Mouse (Mus musculus): Measurements from ENCODE around the gene Smyd5. TPM values are rescaled to one million over a fixed set of nuclear protein-coding genes. Genes with fewer than 3 reads are reported as not detected.
"Not testable (repeated sequence)": the region's sequence is repeated elsewhere in the genome, so short reads cannot be mapped to it uniquely, and the experiment has no call there.

Smyd5 gene
- total RNA-seq, 4 experiments from 2014 or later = 53.0 to 58.7 (median 54.3) TPM

DNA sequence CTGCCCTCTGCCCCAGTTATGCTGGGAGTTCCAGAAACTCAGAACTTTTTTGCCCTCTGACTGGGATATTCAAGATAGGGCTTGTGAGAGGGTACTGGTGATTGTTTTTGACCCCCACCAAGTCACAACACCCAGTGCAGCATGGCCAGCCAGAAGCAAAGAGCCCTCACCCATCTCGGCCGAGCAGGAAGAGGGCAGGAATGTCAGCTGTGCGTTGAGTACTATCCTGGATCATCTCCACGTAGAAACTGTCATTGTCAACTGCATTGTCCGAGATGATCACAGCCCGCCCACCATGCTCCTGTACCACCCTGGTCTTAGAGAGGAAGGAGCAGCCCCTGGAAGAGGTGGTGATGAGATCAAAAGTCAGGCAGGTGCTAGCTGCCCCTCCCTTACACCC lies 15.6 kb downstream of the Smyd5 start:
- DNase-seq (ENCODE audit: low spot score in 2 of 2) = no peak

DNA sequence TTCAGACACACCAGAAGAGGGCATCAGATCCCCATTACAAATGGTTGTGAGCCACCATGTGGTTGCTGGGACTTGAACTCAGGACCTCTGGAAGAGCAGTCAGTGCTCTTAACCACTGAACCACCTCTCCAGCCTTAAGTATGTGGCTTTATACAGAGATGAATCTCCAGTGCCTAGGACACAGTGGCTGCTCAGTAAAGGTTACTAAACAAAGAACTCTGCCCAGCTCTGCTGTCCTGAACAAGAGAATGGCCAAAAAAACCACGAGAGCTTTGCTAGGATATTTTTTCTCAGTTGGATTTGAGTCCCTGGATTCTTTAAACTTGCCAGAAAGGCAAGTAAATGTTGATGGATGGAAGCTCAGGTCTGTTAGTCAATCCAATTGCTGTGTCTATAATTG lies 18.4 kb downstream of the Smyd5 start:
- DNase-seq (ENCODE audit: low spot score in 2 of 2) = not testable (repeated sequence)

DNA sequence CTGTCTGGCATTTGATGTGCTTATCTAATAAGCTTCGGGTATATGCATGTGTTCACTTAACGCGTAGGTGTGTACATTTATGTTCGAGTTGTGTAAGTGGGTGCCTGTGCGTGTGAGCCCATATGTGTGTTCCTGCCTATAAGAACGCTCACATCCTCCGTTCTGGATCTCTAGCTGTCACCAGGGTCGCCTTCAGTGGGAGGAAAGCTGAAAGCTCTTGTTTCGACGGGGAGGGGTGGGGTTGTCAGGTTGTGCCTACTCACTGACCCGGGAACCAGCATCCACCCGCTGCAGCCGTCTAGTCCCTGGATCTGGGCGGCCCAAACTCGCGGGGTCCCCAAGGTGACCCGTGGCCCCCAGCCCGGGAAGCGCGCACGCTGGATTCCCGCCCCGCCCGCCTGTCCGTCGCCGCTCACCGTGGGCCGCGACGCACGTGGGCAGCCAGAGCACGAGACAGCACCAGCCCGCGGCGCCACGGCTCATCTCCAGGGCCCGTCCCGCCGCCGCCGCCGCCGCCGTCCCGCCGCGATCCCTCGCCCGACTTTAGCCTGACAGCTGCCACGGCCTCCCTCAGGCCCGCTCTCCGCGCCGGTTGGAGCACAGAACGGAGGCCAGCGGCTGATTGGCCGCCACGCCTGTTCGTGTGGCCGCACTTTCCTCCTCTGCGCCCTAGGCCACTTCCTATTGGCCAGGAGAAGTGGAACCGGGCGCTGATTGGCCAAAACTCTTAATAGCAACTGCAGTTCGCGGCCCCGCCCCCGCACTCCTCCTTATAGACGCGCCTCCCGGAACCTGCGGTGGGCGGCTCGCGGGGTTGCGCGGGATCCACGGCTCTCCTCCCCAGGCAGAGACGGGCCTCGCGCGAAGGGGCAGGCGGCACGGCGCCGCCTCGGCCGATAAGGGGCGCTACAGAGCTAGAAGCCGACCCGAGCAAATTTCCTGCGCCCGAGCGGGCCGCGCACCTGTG lies 19.2 kb downstream of the Smyd5 start, which contains the start of gene Cct7:
Gene Cct7 (plus strand): TSS at position 818 of the 967 bp plus-strand sequence.
- peak; percentile 97 to 100 for DNase-seq (ENCODE audit: low spot score in 2 of 2)

DNA sequence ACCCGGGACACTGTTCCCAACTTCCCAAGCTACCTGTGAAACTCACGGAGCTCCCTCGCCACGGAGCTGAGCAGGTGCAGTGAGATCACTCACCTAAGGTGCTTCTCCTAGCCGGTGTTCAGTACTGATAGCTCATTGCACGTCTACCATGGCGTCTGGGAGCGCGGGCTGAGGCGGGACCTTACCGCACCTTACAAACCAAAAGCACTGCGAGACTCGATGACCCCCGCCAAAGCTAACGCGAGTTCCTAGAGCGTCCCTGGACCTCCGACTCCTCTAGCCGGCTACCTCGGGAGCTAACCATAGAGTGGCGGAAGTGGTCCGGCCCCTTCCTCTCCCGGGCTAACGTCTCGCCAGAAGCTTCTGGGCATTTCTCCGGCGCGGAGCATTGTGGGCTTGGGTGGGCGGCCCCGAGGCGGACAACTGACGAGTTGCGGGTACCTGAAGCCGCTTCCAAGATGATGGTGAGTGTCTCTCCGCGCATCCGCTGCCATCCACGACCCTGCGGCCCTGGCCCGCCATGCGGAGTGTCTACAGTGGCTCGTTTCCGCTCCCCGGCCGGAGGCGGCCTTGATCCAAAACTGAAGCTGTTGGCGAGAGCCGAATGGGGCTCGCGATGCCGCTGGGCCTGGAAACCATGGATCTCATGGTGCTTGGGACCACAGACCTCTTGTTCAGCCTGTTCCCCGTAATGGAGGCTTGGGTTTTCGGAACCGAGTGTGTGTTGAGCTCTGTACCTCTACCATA lies 20.0 kb downstream of the Smyd5 start, which contains the start of gene Pradc1:
Gene Pradc1 (minus strand): TSS at position 307 of the 747 bp plus-strand sequence.
- peak; percentile 91 to 98 for DNase-seq (ENCODE audit: low spot score in 2 of 2)

DNA sequence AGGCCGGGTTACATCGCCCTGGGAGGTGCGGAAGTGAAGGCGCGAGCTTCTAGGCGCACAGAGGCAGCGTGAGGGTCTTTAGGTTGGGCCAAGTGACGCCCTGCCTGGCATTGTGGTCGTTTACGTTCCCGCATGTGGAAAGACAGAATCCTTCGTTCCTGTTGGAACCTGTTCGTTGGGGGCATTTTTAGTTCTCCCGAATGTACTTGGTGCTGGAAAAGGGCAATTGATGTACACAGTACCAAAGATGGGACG lies 20.5 kb downstream of the Smyd5 start:
- no peak for DNase-seq (ENCODE audit: low spot score in 2 of 2)

DNA sequence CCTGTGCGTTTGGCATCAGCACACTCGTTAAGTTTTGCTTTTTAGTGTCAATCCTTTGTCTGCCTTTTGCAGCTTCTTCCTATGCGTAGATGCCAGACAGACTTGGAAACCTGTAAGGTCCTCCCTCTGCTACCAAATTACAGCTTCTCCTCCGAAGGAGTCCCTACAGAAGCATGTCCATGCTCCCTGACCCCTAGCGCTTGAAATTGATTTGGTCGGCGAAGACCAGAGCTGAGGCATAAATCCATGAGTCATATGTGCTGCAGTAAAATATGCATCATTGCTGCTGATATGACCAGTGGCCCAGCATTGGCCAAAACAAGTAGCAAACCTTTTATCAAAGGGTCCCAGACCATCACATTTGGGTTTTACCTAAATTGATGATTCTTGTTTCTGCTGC lies 21.0 kb downstream of the Smyd5 start:
- DNase-seq (ENCODE audit: low spot score in 2 of 2) = no peak

DNA sequence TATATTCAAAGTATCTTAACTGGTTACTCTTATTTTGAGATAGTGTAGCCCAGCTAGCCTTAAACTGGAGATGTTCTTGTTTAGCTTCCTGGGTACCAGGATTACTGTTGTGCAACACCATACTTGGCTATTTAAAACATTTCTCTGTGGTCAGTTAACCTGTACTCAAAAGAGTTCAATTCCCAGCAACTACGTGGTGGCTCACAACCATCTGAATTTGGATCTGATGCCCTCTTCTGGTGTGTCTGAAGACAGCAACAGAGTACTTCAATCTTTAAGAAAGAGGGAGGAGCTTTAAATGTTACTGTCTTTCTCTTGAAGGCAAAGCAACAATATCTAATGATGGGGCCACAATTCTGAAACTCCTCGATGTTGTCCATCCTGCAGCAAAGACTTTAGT lies 27.8 kb downstream of the Smyd5 start:
- DNase-seq (ENCODE audit: low spot score in 2 of 2) = no peak

DNA sequence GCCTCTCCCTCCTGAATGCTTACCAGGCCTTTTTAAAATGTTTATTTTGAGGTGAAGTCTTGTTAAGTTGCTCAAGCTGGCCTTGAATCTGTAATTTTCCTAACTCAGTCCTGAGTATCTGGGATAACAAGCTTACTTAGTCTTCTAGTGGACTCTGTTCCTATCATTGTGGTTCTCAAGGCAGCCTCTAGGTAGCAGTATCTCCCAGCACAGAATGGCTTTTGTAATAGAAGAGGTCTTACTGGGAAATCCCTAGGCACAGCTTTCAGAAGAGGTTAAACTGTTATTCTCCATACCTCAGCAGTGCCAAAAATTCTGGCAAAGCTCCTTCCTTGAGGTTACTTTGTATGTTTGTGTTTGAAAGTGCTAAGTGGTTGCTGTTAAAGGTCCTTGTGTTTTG lies 33.6 kb downstream of the Smyd5 start:
- DNase-seq (ENCODE audit: low spot score in 2 of 2) = no peak

DNA sequence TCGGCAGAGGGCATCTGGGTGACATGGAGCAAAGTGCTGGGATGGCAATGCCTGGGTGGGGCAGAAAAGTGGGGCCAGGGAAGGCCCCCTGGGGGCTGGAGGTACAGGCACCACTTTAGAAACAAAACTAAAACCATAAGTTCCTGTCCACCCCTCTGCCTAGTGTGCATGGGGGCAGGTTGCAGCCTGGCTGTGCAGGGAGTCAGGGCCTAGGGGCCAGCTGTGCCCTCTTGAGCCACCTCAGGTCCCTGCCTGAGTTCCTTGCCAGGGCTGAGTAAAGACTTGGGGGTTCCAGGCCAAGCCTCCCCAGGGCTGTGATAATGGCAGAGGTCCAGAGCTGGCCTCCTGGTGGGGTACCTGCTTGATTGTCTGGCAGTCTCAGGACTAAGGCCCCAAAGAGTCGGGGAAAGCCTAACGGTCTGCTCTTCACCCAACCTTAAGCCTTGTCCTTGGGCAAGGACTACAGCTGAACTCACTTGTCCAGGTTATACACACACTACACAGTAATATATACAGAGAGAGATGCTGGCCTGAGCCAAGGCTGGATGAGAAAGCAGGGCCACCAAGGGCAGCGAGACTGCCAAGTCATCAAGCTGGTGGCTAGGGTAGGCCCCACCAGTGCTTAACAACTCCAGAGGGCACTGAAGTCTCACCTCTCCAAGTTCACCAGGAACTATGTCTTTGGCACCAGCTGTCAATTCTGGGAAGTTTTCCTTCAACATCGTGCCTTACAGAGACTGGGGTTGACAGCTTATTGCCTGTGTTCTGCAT lies 38.1 kb downstream of the Smyd5 start:
- DNase-seq (ENCODE audit: low spot score in 2 of 2) = no peak

DNA sequence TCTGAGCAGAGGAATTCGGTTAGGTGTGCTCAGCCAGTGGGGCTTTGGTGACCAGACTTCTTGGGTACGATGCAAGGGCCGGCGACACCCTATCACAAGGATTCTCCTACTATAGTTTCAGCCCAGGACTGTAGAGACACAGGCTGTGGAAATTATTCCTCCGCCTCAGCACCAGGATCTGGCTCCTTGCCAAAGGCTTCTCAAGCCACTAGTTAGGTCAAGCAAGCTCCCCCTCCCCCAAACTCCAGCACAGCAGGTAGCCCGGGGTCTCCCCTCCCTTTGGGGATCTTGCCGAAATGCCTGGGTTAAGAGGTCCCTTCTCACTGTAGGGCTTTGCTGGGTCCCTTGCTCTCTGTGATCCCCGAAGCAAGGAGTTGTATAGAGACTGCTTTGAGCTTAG lies 40.2 kb downstream of the Smyd5 start:
- DNase-seq (ENCODE audit: low spot score in 2 of 2) = no peak

DNA sequence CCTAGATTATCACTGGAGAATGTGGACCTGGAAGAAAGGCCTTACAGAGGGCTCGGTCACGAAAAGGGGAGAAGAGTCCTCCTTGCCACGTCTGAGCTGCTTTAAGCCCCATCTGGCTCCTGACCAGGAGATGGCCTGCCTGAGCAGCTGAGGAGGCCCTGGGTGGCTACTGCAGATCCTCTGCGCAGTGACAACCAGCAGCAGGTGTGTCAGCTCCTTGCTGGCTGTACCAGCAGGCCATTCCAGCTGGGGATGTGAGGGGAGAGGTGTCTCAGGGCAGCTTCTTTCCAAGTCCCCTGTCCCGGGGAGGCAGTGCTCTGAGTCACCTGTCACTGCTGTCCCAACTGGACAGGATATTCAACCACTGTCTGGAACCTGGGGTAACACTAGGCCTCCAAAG lies 40.8 kb downstream of the Smyd5 start:
- no peak for DNase-seq (ENCODE audit: low spot score in 2 of 2)

DNA sequence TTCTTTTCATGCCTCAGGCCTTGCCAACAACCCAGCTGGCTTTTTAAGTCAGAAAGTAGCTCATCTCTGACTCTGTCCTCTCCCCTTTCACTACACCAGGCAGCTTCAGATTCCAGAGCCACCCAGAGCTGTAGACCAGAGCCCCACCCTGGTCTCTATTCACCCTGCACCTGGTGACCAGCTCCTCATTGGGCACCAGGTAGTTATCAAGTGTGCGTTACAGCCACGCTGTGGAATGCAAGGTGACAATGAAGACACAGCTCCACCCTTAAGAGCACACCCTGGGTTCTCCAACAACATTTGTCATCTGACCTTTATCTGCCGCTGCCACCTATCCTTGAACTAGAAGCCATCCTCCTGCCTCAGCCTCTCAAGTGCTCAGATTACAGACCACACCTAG lies 43.8 kb downstream of the Smyd5 start:
- DNase-seq (ENCODE audit: low spot score in 2 of 2) = no peak

DNA sequence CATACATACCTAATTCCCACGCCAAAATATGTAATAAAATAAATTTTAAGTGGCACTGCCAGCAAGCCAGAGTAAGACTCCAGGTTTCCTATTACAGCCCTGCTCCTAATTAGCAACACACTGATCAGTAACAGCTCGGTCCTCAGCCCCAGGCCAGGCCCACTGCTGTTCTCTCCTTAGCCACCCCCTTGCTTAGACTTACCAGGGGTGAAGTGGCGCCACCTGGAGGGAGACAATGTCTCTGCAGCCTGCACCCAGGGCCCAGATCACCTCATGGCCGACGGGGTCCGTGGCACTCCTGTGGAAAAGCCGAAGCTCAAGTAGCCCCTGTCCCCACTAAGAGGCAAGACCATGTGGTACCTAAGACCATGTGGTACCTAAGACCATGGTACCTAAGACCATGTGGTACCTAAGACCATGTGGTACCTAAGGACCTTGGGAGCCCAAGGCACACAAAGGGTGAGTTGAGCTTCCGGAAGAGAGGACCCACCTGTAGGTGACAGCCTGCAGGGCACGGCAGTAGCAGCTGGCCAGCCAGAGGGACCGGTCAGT lies 45.7 kb downstream of the Smyd5 start:
- no peak for DNase-seq (ENCODE audit: low spot score in 2 of 2)

DNA sequence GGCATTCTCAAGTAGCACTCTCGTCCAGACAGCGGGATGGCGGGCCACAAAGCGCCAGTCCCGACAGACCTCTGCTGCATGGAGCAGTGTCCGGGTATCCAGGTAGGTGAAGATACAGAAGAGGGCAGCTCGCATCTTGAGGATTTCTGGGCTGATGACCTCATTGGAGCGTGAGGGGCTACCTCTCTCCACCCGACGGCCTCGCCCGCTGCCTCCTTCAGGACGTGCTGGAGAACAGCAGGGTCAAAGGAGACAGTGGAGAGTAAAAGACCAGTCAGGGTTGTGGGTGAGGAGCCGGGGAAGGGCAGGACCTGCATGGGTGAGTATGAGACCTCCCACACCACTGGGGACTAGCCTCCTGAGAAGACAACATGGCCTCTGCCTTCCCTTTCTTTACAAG lies 46.6 kb downstream of the Smyd5 start:
- DNase-seq (ENCODE audit: low spot score in 2 of 2) = no peak

DNA sequence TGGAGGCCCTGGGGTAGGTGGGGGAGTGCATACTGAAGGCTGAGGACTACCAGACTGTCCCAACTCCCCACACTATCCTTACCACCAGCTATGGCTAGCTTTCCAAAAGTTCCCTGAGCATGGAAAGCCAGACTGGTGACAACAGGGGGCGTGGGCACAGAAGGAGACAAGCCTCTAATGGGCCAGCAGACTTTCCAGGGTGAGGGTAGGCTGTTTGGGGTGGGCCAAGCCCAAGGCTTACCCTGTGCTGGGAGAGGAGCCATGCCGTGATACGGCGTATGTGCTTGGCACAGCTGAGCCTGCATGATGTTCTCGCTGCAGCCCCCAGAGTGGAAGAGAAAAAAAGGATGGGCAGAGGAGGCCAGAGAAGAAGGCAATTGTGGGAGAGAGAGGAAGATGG lies 48.2 kb downstream of the Smyd5 start:
- DNase-seq (ENCODE audit: low spot score in 2 of 2) = no peak

DNA sequence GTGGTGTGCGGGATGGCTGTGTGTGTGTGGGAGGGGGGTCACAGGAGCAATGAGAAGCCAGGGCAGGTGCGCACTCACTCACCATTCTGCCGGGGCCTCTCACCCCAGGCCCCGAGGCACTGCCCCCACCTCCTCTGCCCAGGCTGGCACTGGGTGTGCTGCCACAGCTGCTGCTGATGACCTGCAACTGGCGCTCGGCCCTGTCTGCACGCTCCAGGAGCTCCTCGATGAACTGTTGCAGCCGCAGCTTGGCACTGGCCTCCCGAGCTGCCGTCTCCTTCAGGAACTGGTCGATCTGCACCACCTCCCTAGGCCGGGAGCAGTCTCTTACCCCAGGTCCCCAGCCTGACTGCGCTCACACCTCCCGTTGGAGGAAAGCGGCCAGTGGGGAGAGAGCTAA lies 48.9 kb downstream of the Smyd5 start:
- DNase-seq (ENCODE audit: low spot score in 2 of 2) = no peak

DNA sequence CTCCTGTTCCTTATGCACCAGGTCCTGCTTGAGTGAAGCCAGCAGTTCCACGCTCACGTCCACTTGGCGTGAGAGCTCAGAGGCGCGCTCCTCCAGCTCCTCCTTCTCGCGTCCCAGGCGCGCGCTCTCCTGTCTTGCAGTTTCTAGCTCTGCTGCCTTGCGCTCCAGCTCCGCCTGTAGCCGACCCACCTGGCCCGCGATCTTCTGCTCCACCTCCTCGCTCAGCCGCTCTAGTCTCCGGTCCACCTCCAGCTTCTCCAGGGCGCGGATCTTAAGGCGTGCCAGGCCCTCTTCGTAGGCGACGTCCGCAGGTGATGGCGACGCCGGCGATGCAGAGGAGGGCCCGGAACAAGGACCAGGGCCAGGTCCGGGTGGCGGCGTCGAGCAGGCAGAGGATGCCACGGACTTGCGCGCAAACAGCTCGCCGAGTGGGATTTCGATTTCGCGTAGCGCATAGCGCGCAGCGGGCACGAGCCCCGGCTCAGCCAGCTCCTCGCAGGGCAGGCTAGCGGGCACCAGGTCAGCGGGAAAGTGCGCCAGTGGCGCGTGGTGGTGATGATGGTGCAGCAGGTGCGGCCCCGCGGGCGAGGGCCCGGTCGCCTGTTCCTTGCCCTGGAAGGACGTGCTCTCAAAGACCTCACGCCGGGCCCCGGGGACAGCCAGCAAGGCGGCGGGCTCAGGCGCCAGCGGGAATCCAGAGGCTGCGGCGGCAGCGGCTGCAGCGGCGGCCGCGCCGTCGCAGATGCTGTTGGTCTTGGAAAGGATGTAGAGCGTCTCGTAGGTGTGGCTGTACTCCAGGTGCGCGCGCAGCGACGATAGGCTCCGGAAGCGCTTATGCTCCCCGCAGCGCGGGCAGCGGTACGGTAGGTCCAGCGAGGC lies 52.3 kb downstream of the Smyd5 start:
- no peak for DNase-seq (ENCODE audit: low spot score in 2 of 2)

DNA sequence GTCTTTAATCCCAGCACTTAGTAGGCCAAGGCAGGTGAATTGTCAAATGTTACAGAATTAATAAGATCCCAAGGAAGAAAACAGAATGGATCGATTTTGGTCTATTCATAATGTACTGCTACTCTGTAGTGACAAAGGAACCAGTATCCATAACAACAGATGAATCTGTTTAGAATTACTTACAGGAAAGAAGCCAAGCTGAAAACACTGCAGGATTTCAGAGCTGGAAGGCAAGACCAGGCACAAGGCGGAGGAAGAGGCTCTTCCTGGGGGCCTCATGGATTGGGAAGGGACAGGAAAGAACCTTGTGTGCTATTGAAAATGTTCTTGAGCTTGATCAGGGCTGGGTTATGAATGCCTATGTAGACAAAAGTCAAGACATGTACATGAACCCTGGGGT lies 53.9 kb downstream of the Smyd5 start:
- no peak for DNase-seq (ENCODE audit: low spot score in 2 of 2)

DNA sequence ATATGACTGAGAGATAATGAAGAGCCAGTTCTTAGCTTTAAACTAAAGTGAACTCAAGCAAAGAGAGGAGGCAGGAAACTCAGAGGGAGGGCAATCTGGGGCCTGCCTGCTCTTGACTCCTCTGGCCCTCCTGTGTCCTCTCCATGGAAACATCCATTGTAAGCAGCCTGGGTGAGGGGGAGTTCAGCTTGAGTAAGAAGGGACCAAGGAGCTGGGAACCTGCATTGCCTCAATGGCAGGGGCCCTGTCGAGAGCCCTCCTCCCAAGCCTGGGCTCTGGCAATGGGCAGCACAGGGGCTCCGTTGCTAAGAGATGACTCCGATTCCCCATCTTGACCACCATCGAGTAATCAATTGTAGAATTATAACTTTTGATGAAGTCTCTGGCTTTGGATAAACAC lies 56.7 kb downstream of the Smyd5 start:
- no peak for DNase-seq (ENCODE audit: low spot score in 2 of 2)

DNA sequence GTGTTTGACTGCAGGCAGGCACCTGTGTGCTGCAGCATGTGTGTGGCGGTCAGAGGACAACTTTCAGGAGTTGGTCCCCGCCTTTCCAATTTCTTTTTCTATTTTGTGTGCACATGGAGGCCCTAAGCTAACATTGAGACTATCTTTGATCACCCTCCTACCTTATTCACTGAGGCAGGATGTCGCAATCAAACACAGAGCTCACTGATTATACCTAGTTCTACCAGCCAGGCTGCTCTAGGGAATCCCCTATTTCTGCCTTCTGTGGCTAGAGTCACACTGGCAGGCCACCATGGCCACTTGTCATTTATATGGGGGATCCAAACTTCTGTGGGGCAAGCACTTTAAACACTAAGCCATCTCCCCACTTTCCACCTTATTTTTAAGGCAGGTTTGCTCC lies 57.9 kb downstream of the Smyd5 start:
- no peak for DNase-seq (ENCODE audit: low spot score in 2 of 2)

DNA sequence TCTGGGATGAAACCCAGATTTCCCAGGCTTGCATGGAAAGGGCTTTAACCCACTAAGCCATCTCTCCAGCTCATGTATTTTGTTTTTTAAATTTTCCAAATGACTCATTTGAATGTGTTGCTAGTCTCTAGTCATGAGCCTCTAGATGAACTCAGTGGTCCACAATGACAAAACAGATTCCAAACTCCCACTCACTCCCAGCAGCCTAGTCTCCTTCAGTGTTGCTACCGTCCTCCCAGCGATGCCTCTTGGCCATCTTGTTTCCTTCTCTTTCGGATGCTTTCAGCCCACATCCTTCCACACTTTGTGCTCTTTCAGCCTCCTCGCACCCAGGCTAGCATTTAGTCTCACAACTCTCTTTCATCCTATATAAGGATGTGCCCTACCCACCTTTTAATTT lies 58.5 kb downstream of the Smyd5 start:
- DNase-seq (ENCODE audit: low spot score in 2 of 2) = no peak
